Mouse (Mus musculus): ENCODE data around the gene Rnf115.

Gene Rnf115

GRCm38 (mm10) chr3:96838996-96839645, 111.7 kb downstream of the Rnf115 start:
- no peak for DNase-seq

Measured in cerebellum, postnatal 10 days (tissue).